Mouse (Mus musculus) lung, postnatal 0 days (tissue): ENCODE results near the gene Otoa. TPM values are rescaled to one million over a fixed set of nuclear protein-coding genes. Genes with fewer than 3 reads are reported as not detected.

Source experiments
- ATAC-seq: fragments of 200-750 bp; cut with Nextera tagmentation; 2 replicates; pipeline ENCODE4 v1.8.0; 2017; ENCODE audit warnings: moderate library complexity
- DNase-seq: peaks from one replicate; pipeline ENCODE4 v3.0.0-alpha.2; 2016; ENCODE audit warnings: low spot score
- H3K27ac ChIP-seq: fragments of 300-500 bp; sonication (generic); 2 replicates; pipeline ENCODE4 v1.5.1; 2014; ENCODE audit warnings: antibody characterized with exemption, mild to moderate bottlenecking, low read length, mixed read lengths
- H3K27me3 ChIP-seq: fragments of 300-500 bp; sonication (generic); replicated peaks from 2 replicates; pipeline ENCODE4 v1.6.1; 2014; ENCODE audit warnings: low read length, mixed read lengths; ENCODE audit not compliant: insufficient read depth
- H3K36me3 ChIP-seq: fragments of 300-500 bp; sonication (generic); 2 replicates; pipeline ENCODE4 v1.6.1; 2014; ENCODE audit warnings: low read length, mixed read lengths; ENCODE audit not compliant: insufficient read depth
- H3K4me1 ChIP-seq: fragments of 300-500 bp; sonication (generic); 2 replicates; pipeline ENCODE4 v1.6.1; 2014; ENCODE audit warnings: antibody characterized with exemption, low read depth, low read length, mixed read lengths; ENCODE audit not compliant: insufficient read depth
- H3K4me2 ChIP-seq: fragments of 300-500 bp; sonication (generic); replicated peaks from 2 replicates; pipeline ENCODE4 v1.6.1; 2014; ENCODE audit warnings: low read depth, mild to moderate bottlenecking, low read length, moderate library complexity, mixed read lengths
- H3K4me3 ChIP-seq: fragments of 300-500 bp; sonication (generic); 2 replicates; pipeline ENCODE4 v1.5.1; 2014; ENCODE audit warnings: low read depth, low read length
- H3K9ac ChIP-seq: fragments of 300-500 bp; sonication (generic); replicated peaks from 2 replicates; pipeline ENCODE4 v1.6.1; 2014; ENCODE audit warnings: low read depth, mild to moderate bottlenecking
- H3K9me3 ChIP-seq: fragments of 300-500 bp; sonication (generic); 2 replicates; pipeline ENCODE4 v1.6.1; 2016; ENCODE audit warnings: low read length, mixed read lengths
- CTCF ChIP-seq: IDR thresholded peaks from 2 replicates; pipeline ENCODE4 v1.5.1; 2016; ENCODE audit warnings: antibody characterized with exemption, mild to moderate bottlenecking
- EP300 ChIP-seq: IDR thresholded peaks from 2 replicates; pipeline ENCODE4 v1.6.1; 2016; ENCODE audit warnings: antibody characterized with exemption, mild to moderate bottlenecking, control low read depth
- WGBS: fragments of 180-500 bp; shearing (Covaris S2); extraction: QIAGEN DNeasy Blood & Tissue Kit; methylation state at CpG from one replicate; pipeline ENCODE4 v1.1.7; 2014; 5-methylcytosine and 5-hydroxymethylcytosine counted together
- polyA plus RNA-seq: library from polyadenylated mRNA; unstranded; fragments of >200 nt; fragmentation: Nextera tagmentation; extraction: Ambion mirVana; gene quantifications from 2 replicates; pipeline ENCODE4 v1.2.1, GENCODE M21; 2015

The Otoa gene
- polyA plus RNA-seq = 0.04 TPM in 2 replicates

DNA sequence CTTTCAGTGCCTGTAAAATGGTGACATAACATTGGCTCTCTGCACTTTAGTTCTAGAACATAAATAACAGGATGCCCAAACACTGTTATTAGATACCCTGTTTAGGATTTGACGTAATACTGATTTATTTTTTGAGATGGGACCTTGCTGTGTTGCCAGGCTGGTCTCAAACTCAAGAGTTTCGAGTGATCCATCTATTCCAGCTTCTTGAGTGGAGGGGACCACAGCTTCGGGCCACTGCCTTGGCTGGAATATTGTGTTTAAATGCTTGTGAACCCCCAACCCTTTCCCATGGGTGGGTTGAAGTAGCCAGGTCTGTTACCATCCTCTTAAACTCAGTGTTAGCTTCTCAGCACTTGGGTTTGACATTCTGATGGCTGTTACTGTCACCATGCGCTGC lies at the start of gene Otoa:
TSS of gene Otoa (plus strand) at position 301 of the 400 bp plus-strand sequence.
- no peaks in the 10 kb centered on the region for H3K9me3 ChIP-seq
- no peaks in the 10 kb centered on the region for H3K27me3 ChIP-seq
- H3K4me3 ChIP-seq = no peak within 1 kb of the TSS
- ATAC-seq (no peak), DNase-seq (no peak)
- no peak within 1 kb of the TSS for H3K9ac ChIP-seq
- no peak within 1 kb of the TSS for H3K4me2 ChIP-seq
- H3K4me1 ChIP-seq = no peaks in the 10 kb centered on the region
- no peaks in the 10 kb centered on the region; the same call in 1 of the 2 replicates for H3K36me3 ChIP-seq
- TF ChIP-seq CTCF (no peak), EP300 (no peak)
- no peak within 1 kb of the TSS for H3K27ac ChIP-seq
- 92% methylated on average over 4 of the region's 4 CpGs for WGBS

DNA sequence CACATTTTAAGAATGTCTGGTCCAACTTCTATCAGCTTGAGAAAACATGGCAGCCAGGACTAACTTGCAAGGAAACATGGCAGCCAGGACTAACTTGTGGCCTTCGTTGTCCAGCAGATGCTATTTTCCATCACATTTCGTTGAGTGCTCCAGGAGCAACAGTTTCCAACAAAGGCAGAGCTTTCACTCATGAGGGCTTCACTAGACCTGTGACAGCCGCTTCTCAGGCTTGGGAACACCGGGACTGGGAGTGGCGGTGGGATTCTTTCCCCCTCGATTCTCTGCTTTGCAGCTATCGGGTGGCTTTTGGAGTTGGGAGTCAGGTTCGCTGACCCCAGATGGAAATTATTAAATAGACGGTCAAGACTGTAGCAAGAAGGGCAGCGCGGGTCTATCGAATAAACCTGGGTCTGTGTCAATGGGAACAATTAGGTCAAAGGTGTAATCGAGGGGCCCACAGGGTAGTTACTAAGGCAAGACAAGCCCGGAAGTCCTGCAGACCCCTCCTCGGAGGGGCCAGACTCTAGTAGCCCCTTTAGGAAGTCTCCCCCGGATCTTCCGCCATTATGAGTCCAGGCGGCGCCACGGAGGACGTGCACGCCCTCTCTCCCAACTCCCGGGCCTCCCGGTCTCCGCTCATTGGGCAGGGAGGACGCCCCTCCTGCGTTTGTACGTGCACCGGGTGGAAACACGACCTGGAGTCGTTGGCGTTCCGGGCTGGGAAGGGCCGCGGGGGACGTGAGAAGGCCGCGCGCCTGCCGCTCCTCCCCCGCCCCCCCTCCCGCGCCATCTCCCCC lies 47.4 kb upstream of the Otoa start, which contains the start of gene Mettl9:
TSS of gene Mettl9 (plus strand) at position 590 of the 797 bp plus-strand sequence.
- WGBS = 2% methylated on average over 25 of the region's 43 CpGs
- Histone ChIP-seq H3K4me2 (peak within 1 kb of the TSS; percentile 85), H3K4me1 (peaks cover 4% of the 10 kb centered on the region; the same call in 1 of the 2 replicates), H3K36me3 (no peaks in the 10 kb centered on the region), H3K9ac (peak within 1 kb of the TSS; percentile 96), H3K4me3 (peak within 1 kb of the TSS; percentile 96), H3K9me3 (no peaks in the 10 kb centered on the region), H3K27ac (peak within 1 kb of the TSS; percentile 91), H3K27me3 (no peaks in the 10 kb centered on the region)
- TF ChIP-seq CTCF (peak; percentile 38; the same call in 1 of the 2 replicates), EP300 (peak; percentile 63)
- DNase-seq (peak; percentile 98), ATAC-seq (peak; percentile 98)

DNA sequence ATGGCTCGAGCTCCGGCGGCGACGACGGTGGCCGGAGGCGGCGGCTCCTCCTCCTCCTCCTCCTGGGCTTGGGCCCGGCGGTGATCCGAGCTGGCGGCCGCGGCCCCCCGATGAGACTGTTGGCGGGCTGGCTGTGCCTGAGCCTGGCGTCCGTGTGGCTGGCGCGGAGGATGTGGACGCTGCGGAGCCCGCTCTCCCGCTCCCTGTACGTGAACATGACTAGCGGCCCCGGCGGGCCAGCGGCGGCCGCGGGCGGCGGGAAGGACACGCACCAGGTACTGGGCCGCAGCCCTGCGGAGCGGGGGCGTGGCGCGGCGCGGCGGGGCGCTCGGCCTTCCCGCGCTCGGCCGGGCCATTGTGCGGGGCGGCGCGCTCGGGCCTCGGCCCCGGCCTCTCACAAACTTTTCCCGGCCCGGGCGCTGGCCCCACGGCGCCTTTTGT lies 46.7 kb upstream of the Otoa start:
- Histone ChIP-seq H3K4me1 (peaks cover 4% of the 10 kb centered on the region; the same call in 1 of the 2 replicates), H3K27ac (peak overlapping the region; percentile 91), H3K36me3 (no peaks in the 10 kb centered on the region), H3K9me3 (no peaks in the 10 kb centered on the region), H3K27me3 (no peaks in the 10 kb centered on the region), H3K9ac (peak overlapping the region; percentile 96), H3K4me2 (peak overlapping the region; percentile 85), H3K4me3 (peak overlapping the region; percentile 96)
- ATAC-seq (peak; percentile 71), DNase-seq (peak; percentile 36)
- TF ChIP-seq CTCF (no peak), EP300 (no peak)
- WGBS = 0% methylated on average over 29 of the region's 63 CpGs

DNA sequence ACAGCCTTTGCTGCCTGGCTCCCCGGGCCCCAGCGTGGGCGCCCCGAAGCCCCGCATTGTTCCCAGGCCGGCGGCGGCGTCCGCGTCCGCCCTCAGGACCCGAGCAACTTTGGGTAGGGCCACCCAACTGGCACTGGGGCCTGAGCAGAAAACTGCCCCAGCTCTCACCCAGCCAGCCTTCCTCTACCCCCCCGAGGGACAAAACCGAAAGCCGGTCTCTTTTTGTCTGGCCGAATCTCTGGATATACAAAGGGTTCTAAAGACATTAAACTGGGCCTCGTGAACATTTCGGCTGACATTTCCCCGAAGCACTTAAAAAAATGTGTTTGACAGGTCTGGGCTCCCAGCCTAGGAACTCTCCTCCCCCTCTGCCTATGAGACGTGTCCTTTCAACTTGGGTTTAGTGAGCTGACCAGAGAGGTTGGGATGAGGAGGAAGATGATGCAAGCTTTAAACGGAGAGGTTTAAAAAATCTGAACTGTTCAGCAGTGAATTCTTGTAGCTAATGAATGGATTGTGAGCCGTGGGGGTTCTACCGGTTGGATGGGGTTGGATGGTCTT lies 46.2 kb upstream of the Otoa start:
- ATAC-seq = peak; percentile 20

DNA sequence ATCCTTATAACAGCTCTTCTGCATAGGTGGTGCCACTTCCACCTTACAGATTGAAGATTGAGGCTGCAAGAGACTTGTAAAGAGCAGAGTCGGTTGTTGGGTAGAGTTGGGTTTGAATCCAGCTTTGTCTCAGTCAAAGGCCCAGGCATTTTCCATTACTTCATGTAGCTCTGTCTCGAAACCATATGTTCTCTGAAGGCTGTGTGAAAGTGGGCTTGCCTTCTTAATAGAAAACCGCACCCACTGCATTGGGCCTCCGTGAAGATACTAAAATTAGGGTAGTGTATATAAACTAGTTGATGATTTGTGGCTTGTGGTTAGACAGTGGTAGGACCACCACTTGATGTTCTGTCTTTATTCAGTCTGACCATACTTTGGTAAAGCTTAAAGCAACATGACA lies 40.9 kb upstream of the Otoa start:
- 85% methylated on average over 4 of the region's 4 CpGs for WGBS
- H3K9ac ChIP-seq = no peak overlapping the region
- no peak overlapping the region for H3K27ac ChIP-seq
- H3K36me3 ChIP-seq = no peaks in the 10 kb centered on the region
- ATAC-seq (no peak), DNase-seq (no peak)
- peaks cover 7% of the 10 kb centered on the region; the same call in 1 of the 2 replicates for H3K4me1 ChIP-seq
- no peak for TF ChIP-seq CTCF
- no peak for TF ChIP-seq EP300
- H3K9me3 ChIP-seq = no peaks in the 10 kb centered on the region
- H3K27me3 ChIP-seq = no peaks in the 10 kb centered on the region
- no peak overlapping the region for H3K4me2 ChIP-seq
- H3K4me3 ChIP-seq = no peak overlapping the region

More for the DNA sequence above, 46.2 kb upstream of the Otoa start:
- H3K27me3 ChIP-seq = no peaks in the 10 kb centered on the region
- H3K4me2 ChIP-seq = peak overlapping the region; percentile 85
- no peaks in the 10 kb centered on the region for H3K36me3 ChIP-seq
- peak; percentile 84 for DNase-seq
- H3K27ac ChIP-seq = peak overlapping the region; percentile 91
- no peak for TF ChIP-seq EP300
- H3K4me1 ChIP-seq = peaks cover 4% of the 10 kb centered on the region; the same call in 1 of the 2 replicates
- 8% methylated on average over 18 of the region's 24 CpGs for WGBS
- H3K9ac ChIP-seq = peak overlapping the region; percentile 96
- peak overlapping the region; percentile 96 for H3K4me3 ChIP-seq
- no peaks in the 10 kb centered on the region for H3K9me3 ChIP-seq

DNA sequence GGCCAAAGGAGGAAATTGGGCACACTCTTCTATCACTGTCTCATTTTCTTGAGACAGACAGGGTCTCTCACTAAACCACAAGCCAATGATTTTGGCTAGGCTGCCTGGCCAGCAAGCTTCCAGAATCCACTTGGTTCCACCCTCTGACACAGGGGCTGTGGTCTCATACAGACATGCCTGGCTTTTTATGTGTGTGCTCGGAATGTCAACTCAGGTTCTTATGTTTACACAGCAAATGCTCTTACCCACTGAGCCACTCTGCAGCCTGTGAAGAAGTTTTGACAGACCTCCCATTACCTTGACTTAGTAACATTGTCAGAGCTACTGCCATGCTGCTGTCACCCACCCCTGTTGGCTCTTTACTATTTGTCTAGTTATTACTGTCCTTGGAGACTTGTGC lies 39.5 kb upstream of the Otoa start:
- Histone ChIP-seq H3K4me1 (peaks cover 11% of the 10 kb centered on the region; the same call in 1 of the 2 replicates), H3K27me3 (no peaks in the 10 kb centered on the region), H3K36me3 (no peaks in the 10 kb centered on the region), H3K27ac (no peak overlapping the region), H3K4me3 (no peak overlapping the region), H3K4me2 (no peak overlapping the region), H3K9ac (no peak overlapping the region), H3K9me3 (no peaks in the 10 kb centered on the region)
- TF ChIP-seq CTCF = no peak
- no peak for TF ChIP-seq EP300
- 32% methylated on average over 1 of the region's 1 CpGs for WGBS
- DNase-seq = peak; percentile 42
- ATAC-seq = peak; percentile 70
